Mouse (Mus musculus) brain, embryonic 14.5 days (tissue): ENCODE measurements around the gene Gm498. TPM values are rescaled to one million over a fixed set of nuclear protein-coding genes. Genes with fewer than 3 reads are reported as not detected.

Source experiments
- DNase-seq: peaks from one replicate; pipeline ENCODE4 v3.0.0-alpha.2; 2011; ENCODE audit warnings: low read depth
- CTCF ChIP-seq: fragments of 200-500 bp; IDR thresholded peaks from 2 replicates; pipeline ENCODE4 v1.5.1; 2012; ENCODE audit warnings: inconsistent platforms, mild to moderate bottlenecking, moderate library complexity, borderline replicate concordance; ENCODE audit not compliant: insufficient read depth, insufficient read length; ENCODE audit errors: extremely low read depth
- POLR2A ChIP-seq: fragments of 200-500 bp; IDR thresholded peaks from 2 replicates; pipeline ENCODE4 v1.6.1; 2012; ENCODE audit warnings: mild to moderate bottlenecking, inconsistent platforms, borderline replicate concordance; ENCODE audit not compliant: poor library complexity, insufficient read depth, insufficient read length, severe bottlenecking; ENCODE audit errors: extremely low read depth
- polyA plus RNA-seq: library from polyadenylated mRNA; depleted of rRNA; stranded (reverse); fragments of >200 nt; gene quantifications from 2 replicates; pipeline ENCODE4 v1.2.3, GENCODE M21; 2012; rRNA removed

The Gm498 gene
- polyA plus RNA-seq, result not detected in 2 replicates

GRCm38 (mm10) chr7:143866538-143866937, at the start of gene Gm498:
TSS of gene Gm498 (plus strand) at chr7:143866838.
- TF ChIP-seq POLR2A, result no peak
- no peak for TF ChIP-seq CTCF
- DNase-seq, result no peak

- DNase-seq, result no peak
- TF ChIP-seq POLR2A (no peak), CTCF (no peak)
These were observed 47.4 kb upstream of the Gm498 start for GRCm38 (mm10) chr7:143819201-143819600.

GRCm38 (mm10) chr7:143821241-143821640, 45.4 kb upstream of the Gm498 start:
- DNase-seq, result no peak
- TF ChIP-seq CTCF (no peak), POLR2A (no peak)

DNA sequence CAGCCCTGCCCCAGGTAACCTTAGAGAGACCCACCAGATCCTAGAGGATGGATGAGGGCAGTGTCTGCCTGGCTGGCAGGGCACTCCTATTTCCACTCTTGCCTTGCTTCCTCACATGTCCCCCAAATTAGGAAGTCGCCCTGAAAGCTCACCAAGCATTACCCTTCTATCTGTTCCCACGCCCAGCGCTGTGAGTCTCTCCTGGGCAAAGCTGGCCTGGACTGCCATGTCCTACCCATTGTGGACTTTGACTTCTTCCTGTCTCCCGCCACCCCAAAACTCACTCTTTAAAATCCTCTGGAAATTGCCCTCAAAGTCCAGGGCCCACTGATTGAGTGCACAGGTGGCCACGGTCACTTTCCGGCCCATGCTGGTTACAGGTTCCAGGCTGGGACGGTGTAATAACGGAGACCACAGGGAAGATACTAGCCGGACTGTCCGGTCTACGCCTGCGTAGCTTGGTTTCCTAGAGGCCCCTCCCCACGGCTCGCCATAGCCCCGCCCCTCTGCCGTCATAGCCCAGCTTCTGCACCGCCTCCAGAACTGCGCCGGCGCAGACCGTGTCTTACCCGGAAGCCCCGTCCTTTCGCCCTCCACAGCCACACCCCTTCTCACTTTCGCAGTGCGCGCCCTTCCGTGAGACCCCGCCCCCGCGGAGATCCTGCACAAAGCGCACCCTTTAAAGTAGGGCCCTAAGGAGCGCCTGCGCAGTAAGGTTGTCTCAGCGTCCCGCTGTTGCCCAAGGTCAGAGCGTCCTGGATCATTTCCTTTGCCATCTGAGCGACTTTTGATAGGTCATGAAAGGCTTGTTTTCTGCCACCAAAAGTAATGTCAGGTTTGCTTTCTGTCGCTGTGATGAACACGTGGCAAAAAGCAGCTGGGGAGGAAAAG, 44.0 kb upstream of the Gm498 start, which contains the start of the genes Nadsyn1 and Dhcr7:
Gene Nadsyn1 (minus strand): TSS at position 475 of the 891 bp plus-strand sequence.
Gene Dhcr7 (plus strand): TSS at position 771 of the 891 bp plus-strand sequence.
- peak; percentile 100 for DNase-seq
- TF ChIP-seq CTCF, result no peak
- peak; percentile 32; the same call in 1 of the 2 replicates for TF ChIP-seq POLR2A

- DNase-seq, result no peak
- TF ChIP-seq POLR2A (no peak), CTCF (no peak)
These were observed 43.4 kb upstream of the Gm498 start for GRCm38 (mm10) chr7:143823266-143823605.

GRCm38 (mm10) chr7:143826985-143827384, 39.7 kb upstream of the Gm498 start:
- no peak for DNase-seq
- no peak for TF ChIP-seq POLR2A
- TF ChIP-seq CTCF, result no peak

GRCm38 (mm10) chr7:143829504-143830331, 36.9 kb upstream of the Gm498 start:
- TF ChIP-seq POLR2A, result peak; percentile 24; the same call in 1 of the 2 replicates
- TF ChIP-seq CTCF, result peak; percentile 88
- DNase-seq, result peak; percentile 100

DNA sequence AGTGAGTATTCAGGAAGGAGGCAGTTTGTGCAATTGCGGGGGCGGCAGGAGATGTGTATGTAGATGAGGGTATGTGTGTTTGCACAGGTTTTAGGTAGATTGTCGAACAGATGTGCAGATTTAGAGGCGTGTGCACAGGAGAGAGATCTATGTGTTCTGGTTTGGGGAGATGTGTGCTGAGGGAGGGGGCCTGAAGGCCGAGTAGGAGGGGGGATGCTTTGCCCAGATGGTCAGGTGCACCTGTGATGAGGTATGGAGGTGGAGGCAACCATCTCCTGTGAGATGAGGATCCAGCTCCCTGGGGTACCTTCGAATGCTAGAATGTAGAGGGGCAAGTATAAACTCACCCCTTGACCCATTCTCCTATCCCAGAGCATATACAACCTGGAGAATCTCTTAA, 36.2 kb upstream of the Gm498 start:
- TF ChIP-seq POLR2A, result no peak
- TF ChIP-seq CTCF, result no peak
- no peak for DNase-seq

DNA sequence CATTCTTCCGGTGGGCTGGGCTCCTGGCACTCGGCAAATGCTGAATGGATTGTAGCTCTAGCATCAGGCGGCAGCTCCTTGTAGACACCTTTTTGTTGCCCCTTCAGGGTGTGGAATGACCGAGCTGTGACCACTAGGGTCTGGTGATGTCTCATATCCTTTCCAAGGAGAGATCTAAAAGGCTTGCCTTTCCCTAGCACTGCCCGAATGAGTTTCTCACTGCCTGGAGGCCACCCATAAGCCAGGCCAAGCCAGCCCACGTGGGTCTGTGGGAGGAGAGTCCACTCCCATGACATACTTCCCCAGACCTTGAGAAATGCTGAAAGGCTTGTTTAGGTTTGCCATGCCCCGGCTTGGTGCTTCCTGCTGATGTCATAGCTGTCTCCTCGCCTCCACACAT, 34.4 kb upstream of the Gm498 start:
- TF ChIP-seq CTCF, result no peak
- no peak for TF ChIP-seq POLR2A
- DNase-seq, result no peak

- DNase-seq, result no peak
- no peak for TF ChIP-seq POLR2A
- TF ChIP-seq CTCF, result no peak
These were observed 34.0 kb upstream of the Gm498 start for GRCm38 (mm10) chr7:143832611-143833010.

DNA sequence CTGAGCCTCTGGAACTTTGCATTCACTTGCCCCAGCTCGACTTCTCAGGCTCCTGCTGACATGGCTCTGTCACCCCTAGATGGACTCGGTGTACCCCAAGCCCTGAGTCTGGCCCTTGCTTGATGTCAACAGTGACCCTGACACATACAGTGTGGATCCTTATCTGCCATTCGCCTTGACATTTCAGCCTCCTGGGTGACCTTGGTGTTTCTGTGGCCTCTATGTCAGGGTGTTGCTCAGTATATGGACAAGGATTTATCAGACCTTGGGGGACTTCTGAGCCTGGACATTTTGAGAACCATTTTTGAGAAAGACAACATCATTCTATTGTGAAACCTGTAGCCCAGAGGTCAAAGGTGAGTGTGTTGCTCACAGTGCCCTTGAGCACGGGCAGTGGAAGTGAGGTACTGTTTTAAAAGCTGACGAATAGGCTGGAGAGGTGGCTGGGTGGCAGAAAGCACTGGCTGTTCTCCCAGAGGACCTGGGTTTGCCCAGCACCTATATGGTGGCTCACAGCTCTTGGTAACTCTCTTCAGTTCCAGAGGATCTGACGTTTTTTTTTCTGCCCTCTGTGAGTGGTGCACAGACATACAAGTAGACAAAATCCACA, 33.0 kb upstream of the Gm498 start:
- no peak for DNase-seq
- no peak for TF ChIP-seq CTCF
- no peak for TF ChIP-seq POLR2A

DNA sequence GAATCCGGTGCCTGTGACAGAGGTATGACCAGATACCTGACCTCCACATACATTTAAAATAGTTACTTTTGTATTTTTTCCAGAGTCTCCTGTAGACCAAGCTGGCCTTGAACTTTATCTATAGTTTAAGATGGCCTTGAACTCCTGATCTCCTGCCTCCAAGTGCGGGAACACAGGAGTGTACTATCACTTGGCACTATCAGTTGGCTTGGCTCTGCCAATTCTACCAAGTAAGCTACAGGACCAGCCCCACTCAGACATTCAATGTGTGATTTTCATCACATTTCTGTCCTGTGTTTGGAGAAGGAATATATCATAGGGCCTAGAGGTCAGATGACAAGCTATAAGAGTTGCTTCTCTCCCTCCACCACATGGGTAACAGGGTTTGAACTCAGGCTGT, 32.3 kb upstream of the Gm498 start:
- TF ChIP-seq POLR2A, result no peak
- no peak for TF ChIP-seq CTCF
- no peak for DNase-seq
